Mouse (Mus musculus): ENCODE data around the gene Crat. TPM values are rescaled to one million over a fixed set of nuclear protein-coding genes. Genes with fewer than 3 reads are reported as not detected.

The Crat gene
- polyA plus RNA-seq, 1 experiment from 2014 or later: 22.0 TPM

- H3K4me3 ChIP-seq (ENCODE audit: low read depth, low read length): no peak overlapping the region
- H3K27ac ChIP-seq (replicated peaks): no peak overlapping the region
- TF ChIP-seq EP300 (optimal IDR thresholded peaks at IDR 0.05) (no peak), CTCF (IDR thresholded peaks at IDR 0.05; ENCODE audit: low read depth) (no peak)
- 91% methylated on average over 10 of the region's 10 CpGs for WGBS
- H3K9me3 ChIP-seq (ENCODE audit: control insufficient read depth, low read length): no peaks in the 10 kb centered on the region
- H3K36me3 ChIP-seq (ENCODE audit: control insufficient read depth, insufficient read depth, low read length): peaks cover 9% of the 10 kb centered on the region
- no peaks in the 10 kb centered on the region for H3K27me3 ChIP-seq (ENCODE audit: control insufficient read depth, insufficient read depth, low read length)
- H3K4me2 ChIP-seq (replicated peaks; ENCODE audit: low read depth): no peak overlapping the region
- no peak overlapping the region for H3K9ac ChIP-seq (ENCODE audit: low read length)
- no peaks in the 10 kb centered on the region for H3K4me1 ChIP-seq (replicated peaks; ENCODE audit: control insufficient read depth, insufficient read depth)
- DNase-seq (ENCODE audit: low spot score) (no peak), ATAC-seq (ENCODE audit: low FRiP score, low TSS enrichment) (no peak)
Measured at GRCm38 (mm10) chr2:30407778-30408177, 7.8 kb downstream of the Crat start.

DNA sequence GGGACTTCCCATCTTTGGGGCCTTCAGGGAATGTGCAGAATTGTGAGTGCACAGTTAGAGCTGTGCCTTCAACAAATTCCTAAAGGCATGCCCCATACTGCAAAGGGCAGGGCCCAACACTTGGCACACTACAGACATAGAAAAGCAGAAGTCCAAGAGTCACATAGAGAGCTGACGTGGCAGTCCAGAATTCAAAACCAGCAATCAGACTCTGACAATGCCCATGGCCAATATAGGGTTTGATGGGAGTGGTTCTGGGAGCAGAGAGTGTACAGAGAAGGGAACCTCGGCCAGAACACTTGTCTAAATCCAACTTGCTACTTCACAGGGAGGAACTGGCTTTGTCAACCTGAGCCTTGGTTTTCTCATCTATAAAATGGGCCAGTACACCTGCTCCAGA lies 8.4 kb downstream of the Crat start:
- H3K36me3 ChIP-seq (ENCODE audit: control insufficient read depth, insufficient read depth, low read length): peaks cover 9% of the 10 kb centered on the region
- H3K4me2 ChIP-seq (replicated peaks; ENCODE audit: low read depth): no peak overlapping the region
- TF ChIP-seq CTCF (IDR thresholded peaks at IDR 0.05; ENCODE audit: low read depth) (no peak), EP300 (optimal IDR thresholded peaks at IDR 0.05) (no peak)
- ATAC-seq (ENCODE audit: low FRiP score, low TSS enrichment): no peak
- H3K4me1 ChIP-seq (replicated peaks; ENCODE audit: control insufficient read depth, insufficient read depth): no peaks in the 10 kb centered on the region
- 86% methylated on average over 2 of the region's 2 CpGs for WGBS
- no peak overlapping the region for H3K9ac ChIP-seq (ENCODE audit: low read length)
- H3K27me3 ChIP-seq (ENCODE audit: control insufficient read depth, insufficient read depth, low read length): no peaks in the 10 kb centered on the region
- no peaks in the 10 kb centered on the region for H3K9me3 ChIP-seq (ENCODE audit: control insufficient read depth, low read length)
- no peak overlapping the region for H3K4me3 ChIP-seq (ENCODE audit: low read depth, low read length)
- DNase-seq (ENCODE audit: low spot score): no peak
- H3K27ac ChIP-seq (replicated peaks): no peak overlapping the region

GRCm38 (mm10) chr2:30403870-30404269 lies 11.7 kb downstream of the Crat start:
- H3K9ac ChIP-seq (ENCODE audit: low read length): no peak overlapping the region
- no peak for DNase-seq (ENCODE audit: low spot score)
- no peaks in the 10 kb centered on the region for H3K4me1 ChIP-seq (replicated peaks; ENCODE audit: control insufficient read depth, insufficient read depth)
- H3K36me3 ChIP-seq (ENCODE audit: control insufficient read depth, insufficient read depth, low read length): peaks cover 13% of the 10 kb centered on the region
- H3K27ac ChIP-seq (replicated peaks): no peak overlapping the region
- no peak overlapping the region for H3K4me3 ChIP-seq (ENCODE audit: low read depth, low read length)
- H3K27me3 ChIP-seq (ENCODE audit: control insufficient read depth, insufficient read depth, low read length): no peaks in the 10 kb centered on the region
- no peak overlapping the region for H3K4me2 ChIP-seq (replicated peaks; ENCODE audit: low read depth)
- ATAC-seq (ENCODE audit: low FRiP score, low TSS enrichment): no peak
- TF ChIP-seq CTCF (IDR thresholded peaks at IDR 0.05; ENCODE audit: low read depth): no peak
- TF ChIP-seq EP300 (optimal IDR thresholded peaks at IDR 0.05): no peak
- 75% methylated on average over 1 of the region's 1 CpGs for WGBS
- no peaks in the 10 kb centered on the region for H3K9me3 ChIP-seq (ENCODE audit: control insufficient read depth, low read length)

GRCm38 (mm10) chr2:30402843-30403242 lies 12.8 kb downstream of the Crat start:
- ATAC-seq (ENCODE audit: low FRiP score, low TSS enrichment) (no peak), DNase-seq (ENCODE audit: low spot score) (no peak)
- no peaks in the 10 kb centered on the region for H3K4me1 ChIP-seq (replicated peaks; ENCODE audit: control insufficient read depth, insufficient read depth)
- peaks cover 17% of the 10 kb centered on the region for H3K36me3 ChIP-seq (ENCODE audit: control insufficient read depth, insufficient read depth, low read length)
- H3K9me3 ChIP-seq (ENCODE audit: control insufficient read depth, low read length): no peaks in the 10 kb centered on the region
- H3K4me3 ChIP-seq (ENCODE audit: low read depth, low read length): no peak overlapping the region
- no peak overlapping the region for H3K4me2 ChIP-seq (replicated peaks; ENCODE audit: low read depth)
- no peaks in the 10 kb centered on the region for H3K27me3 ChIP-seq (ENCODE audit: control insufficient read depth, insufficient read depth, low read length)
- WGBS: 73% methylated on average over 2 of the region's 2 CpGs
- TF ChIP-seq EP300 (optimal IDR thresholded peaks at IDR 0.05) (no peak), CTCF (IDR thresholded peaks at IDR 0.05; ENCODE audit: low read depth) (no peak)
- no peak overlapping the region for H3K9ac ChIP-seq (ENCODE audit: low read length)
- no peak overlapping the region for H3K27ac ChIP-seq (replicated peaks)

GRCm38 (mm10) chr2:30402351-30402826 lies 13.2 kb downstream of the Crat start:
- peaks cover 17% of the 10 kb centered on the region for H3K36me3 ChIP-seq (ENCODE audit: control insufficient read depth, insufficient read depth, low read length)
- no peak overlapping the region for H3K9ac ChIP-seq (ENCODE audit: low read length)
- TF ChIP-seq CTCF (IDR thresholded peaks at IDR 0.05; ENCODE audit: low read depth): no peak
- H3K27ac ChIP-seq (replicated peaks): no peak overlapping the region
- no peaks in the 10 kb centered on the region for H3K4me1 ChIP-seq (replicated peaks; ENCODE audit: control insufficient read depth, insufficient read depth)
- no peaks in the 10 kb centered on the region for H3K27me3 ChIP-seq (ENCODE audit: control insufficient read depth, insufficient read depth, low read length)
- H3K4me3 ChIP-seq (ENCODE audit: low read depth, low read length): no peak overlapping the region
- no peaks in the 10 kb centered on the region for H3K9me3 ChIP-seq (ENCODE audit: control insufficient read depth, low read length)
- ATAC-seq (ENCODE audit: low FRiP score, low TSS enrichment) (no peak), DNase-seq (ENCODE audit: low spot score) (no peak)
- WGBS: 88% methylated on average over 9 of the region's 9 CpGs
- H3K4me2 ChIP-seq (replicated peaks; ENCODE audit: low read depth): no peak overlapping the region

DNA sequence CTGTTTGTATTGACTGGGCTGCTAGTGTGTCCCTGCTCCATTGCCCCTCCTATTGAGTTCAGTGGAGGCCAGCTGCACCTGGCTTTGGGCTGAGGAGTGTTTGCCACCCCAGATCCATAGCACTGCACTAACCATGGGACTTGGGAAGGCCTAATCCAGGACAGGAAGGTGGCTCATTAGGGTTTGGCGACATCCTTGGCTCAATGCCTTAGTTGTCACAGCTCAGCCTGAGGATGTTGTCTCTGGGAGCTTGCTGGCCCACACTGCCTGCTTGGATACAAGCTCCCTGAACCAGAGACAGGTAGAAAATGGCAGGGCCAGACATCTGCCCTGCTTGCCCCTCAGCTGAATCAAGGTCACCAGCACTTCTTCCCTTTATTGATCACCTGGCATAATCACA lies 14.0 kb downstream of the Crat start:
- peaks cover 21% of the 10 kb centered on the region for H3K36me3 ChIP-seq (ENCODE audit: control insufficient read depth, insufficient read depth, low read length)
- no peak overlapping the region for H3K9ac ChIP-seq (ENCODE audit: low read length)
- no peaks in the 10 kb centered on the region for H3K9me3 ChIP-seq (ENCODE audit: control insufficient read depth, low read length)
- no peaks in the 10 kb centered on the region for H3K4me1 ChIP-seq (replicated peaks; ENCODE audit: control insufficient read depth, insufficient read depth)
- WGBS: 88% methylated on average over 1 of the region's 1 CpGs
- ATAC-seq (ENCODE audit: low FRiP score, low TSS enrichment): no peak
- H3K4me3 ChIP-seq (ENCODE audit: low read depth, low read length): no peak overlapping the region
- no peak overlapping the region for H3K4me2 ChIP-seq (replicated peaks; ENCODE audit: low read depth)
- DNase-seq (ENCODE audit: low spot score): no peak
- H3K27me3 ChIP-seq (ENCODE audit: control insufficient read depth, insufficient read depth, low read length): no peaks in the 10 kb centered on the region
- H3K27ac ChIP-seq (replicated peaks): no peak overlapping the region
- TF ChIP-seq CTCF (IDR thresholded peaks at IDR 0.05; ENCODE audit: low read depth): no peak
- TF ChIP-seq EP300 (optimal IDR thresholded peaks at IDR 0.05): no peak
